Mouse (Mus musculus) forebrain, embryonic 13.5 days (tissue): ENCODE measurements around the gene Olfr518. TPM values are rescaled to one million over a fixed set of nuclear protein-coding genes. Genes with fewer than 3 reads are reported as not detected.

Experiments used
- polyA plus RNA-seq: library from polyadenylated mRNA; unstranded; fragments of >200 nt; fragmentation: Nextera tagmentation; extraction: Ambion mirVana; gene quantifications from 2 replicates; pipeline ENCODE4 v1.2.1, GENCODE M21; 2015

Olfr518 gene
- polyA plus RNA-seq, 1 experiment from 2014 or later = not detected

Other genes with a start within 250 kb of the Olfr518 start
- not detected in 2 replicates for gene Olfr509, start 233.1 kb downstream of the Olfr518 start, polyA plus RNA-seq
- not detected in 2 replicates for gene Olfr510, start 218.6 kb downstream of the Olfr518 start, polyA plus RNA-seq
- gene Olfr512, start 171.7 kb downstream of the Olfr518 start, polyA plus RNA-seq = not detected in 2 replicates
- gene Olfr513, start 134.0 kb downstream of the Olfr518 start, polyA plus RNA-seq = not detected in 2 replicates
- gene Olfr514, start 59.0 kb downstream of the Olfr518 start, polyA plus RNA-seq = not detected in 2 replicates
- not detected in 2 replicates for gene Olfr516, start 34.5 kb downstream of the Olfr518 start, polyA plus RNA-seq
- gene Olfr517, start 12.6 kb downstream of the Olfr518 start, polyA plus RNA-seq = not detected in 2 replicates
- not detected in 2 replicates for gene Olfr519, start 9.4 kb upstream of the Olfr518 start, polyA plus RNA-seq
- 0.05 TPM in 1 of 2 replicates, not detected in the other for gene Nlrp10, start 45.2 kb upstream of the Olfr518 start, polyA plus RNA-seq
- gene Eif3f, start 49.4 kb upstream of the Olfr518 start, polyA plus RNA-seq = 84.0 and 84.5 TPM in 2 replicates
- 27.1 and 31.5 TPM in 2 replicates for gene Tub, start 65.3 kb upstream of the Olfr518 start, polyA plus RNA-seq
- gene Ric3, start 198.3 kb upstream of the Olfr518 start, polyA plus RNA-seq = 23.2 and 27.6 TPM in 2 replicates